Mouse (Mus musculus): ENCODE results near the gene Cwh43. TPM values are rescaled to one million over a fixed set of nuclear protein-coding genes. Genes with fewer than 3 reads are reported as not detected.
A peak's percentile ranks its signal among the peaks of the same experiment; 100 is the strongest.
"Not testable (repeated sequence)": the region's sequence is repeated elsewhere in the genome, so short reads cannot be mapped to it uniquely, and the experiment has no call there.

The Cwh43 gene
- total RNA-seq, 4 experiments from 2014 or later = not detected

GRCm38 (mm10) chr5:73480700-73481099 is 74.8 kb downstream of the Cwh43 start, which contains the start of gene Dcun1d4:
TSS of gene Dcun1d4 (plus strand) at chr5:73481000.
- no peak for DNase-seq (ENCODE audit: low spot score)

GRCm38 (mm10) chr5:73481401-73481800 is 75.5 kb downstream of the Cwh43 start:
- DNase-seq (ENCODE audit: low spot score) = no peak

DNA sequence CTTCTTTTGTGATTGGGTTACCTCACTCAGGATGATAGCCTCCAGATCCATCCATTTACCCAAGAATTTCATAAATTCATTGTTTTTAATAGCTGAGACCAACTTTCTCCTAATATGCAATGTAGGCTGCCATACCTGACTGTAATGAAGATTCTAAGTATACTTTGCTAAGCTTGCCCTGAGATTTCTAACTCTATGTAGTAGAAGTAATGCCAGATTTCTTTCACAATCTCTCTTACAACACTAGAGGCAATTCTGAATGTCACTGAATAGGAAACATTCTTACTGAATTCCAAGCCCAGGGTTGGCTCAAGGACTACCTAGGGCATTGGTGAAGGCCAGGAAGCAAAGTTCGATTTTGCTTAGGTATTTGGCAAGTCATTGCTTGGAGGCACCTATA is 76.5 kb downstream of the Cwh43 start:
- DNase-seq (ENCODE audit: low spot score) = not testable (repeated sequence)

- DNase-seq (ENCODE audit: low spot score) = no peak
Measured at GRCm38 (mm10) chr5:73484016-73484615, 78.2 kb downstream of the Cwh43 start.

DNA sequence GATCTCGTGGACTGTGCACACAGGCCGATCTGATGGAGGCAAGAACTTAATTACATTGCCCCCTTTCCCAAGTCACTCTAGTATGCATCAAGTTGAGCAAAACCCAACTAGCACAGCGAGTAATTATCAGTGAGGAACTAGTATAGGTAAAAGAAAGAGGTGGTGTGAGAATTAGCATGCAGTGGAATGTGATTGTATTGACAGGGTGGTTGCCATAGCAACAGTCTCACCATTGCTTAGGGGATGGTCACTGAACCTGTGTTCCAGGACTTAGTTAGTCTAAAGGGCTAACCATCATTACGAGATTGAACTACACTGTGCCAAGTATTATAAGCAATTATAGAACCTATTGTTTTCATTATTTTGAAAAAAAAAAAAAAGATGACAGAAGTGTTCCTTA is 80.6 kb downstream of the Cwh43 start:
- DNase-seq (ENCODE audit: low spot score) = no peak

DNA sequence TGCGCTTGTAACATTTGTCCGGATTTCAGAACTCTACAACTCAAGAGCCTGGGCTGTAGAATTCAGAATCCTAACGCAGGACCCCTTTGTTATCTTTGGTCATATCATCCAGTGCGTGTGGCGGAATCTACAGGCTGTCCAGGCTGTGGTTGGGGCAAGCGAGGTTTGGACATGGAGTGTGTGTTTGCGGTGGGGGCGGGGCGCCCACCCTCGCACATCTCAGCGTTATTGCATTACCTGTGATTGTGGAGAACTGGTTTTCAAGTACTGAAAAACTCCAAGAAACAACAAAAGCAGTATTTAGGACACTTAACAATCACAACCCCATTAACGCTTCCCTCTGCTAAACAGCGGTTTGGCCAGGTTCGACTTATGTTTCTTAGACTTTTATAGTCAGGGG is 84.0 kb downstream of the Cwh43 start:
- DNase-seq (ENCODE audit: low spot score) = no peak

DNA sequence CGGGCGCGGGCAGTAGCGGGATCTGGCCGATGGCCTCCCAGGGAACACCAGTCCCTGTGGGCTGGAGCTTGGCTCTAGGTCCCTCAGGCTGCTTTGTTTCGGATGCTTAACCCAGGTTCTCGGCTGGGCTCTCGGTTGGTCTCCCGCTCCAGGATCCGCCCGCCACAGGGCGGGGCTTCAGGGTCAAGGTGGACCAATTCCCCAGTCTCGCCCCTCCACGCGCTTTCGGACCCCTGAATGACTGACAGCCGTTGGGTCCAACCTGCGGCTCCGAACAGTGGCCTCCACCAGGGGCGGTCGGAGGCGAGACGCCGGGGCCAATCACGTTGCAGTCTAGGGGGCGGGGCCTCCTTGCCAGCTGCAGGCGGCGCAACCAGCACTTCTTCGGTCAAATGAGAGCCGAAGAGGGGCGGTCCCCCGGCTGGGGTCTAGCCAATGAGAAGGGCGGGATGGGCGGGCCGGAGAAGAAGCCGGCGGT is 84.8 kb downstream of the Cwh43 start:
- DNase-seq (ENCODE audit: low spot score) = peak; percentile 99

DNA sequence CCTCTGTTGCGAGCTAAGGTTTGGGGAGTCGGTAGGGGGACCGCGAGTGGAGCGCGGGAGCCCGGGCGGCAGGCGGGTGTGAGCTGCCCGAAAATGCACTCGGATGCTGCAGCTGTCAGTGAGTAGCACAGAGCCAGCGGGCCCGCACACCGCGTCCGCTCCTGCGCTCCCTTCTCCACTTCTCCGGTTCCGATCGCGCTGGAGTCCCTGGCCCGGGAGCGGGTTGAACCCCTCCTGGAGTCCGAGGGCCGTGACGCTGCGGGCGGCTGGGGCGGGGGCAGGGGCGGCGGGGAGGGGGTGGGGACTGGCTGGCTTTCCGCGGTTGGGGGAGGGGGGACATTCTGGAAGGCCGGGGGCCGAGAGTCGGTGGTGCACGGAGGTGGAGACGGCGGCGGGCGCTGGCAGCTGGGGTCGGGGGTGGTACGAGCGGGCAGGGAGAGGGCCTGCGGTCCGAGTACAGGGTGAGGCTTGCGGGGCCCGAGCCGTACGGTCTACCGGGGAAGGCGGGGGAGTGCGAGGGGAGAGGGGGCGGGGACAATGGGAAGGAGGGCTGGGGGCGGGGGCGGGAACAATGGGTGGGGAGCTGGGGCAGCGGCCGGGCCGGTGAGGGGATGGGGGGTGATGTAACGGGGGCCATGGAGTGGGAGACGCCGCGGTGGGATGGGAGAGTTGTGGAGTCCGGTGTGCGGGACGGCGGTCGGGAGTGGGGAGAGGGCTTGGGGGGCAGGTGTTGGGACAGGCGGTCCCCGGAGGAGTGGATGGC is 85.4 kb downstream of the Cwh43 start:
- DNase-seq (ENCODE audit: low spot score) = peak; percentile 10

- DNase-seq (ENCODE audit: low spot score) = peak; percentile 88
Measured at GRCm38 (mm10) chr5:73491837-73492720, 86.2 kb downstream of the Cwh43 start.

DNA sequence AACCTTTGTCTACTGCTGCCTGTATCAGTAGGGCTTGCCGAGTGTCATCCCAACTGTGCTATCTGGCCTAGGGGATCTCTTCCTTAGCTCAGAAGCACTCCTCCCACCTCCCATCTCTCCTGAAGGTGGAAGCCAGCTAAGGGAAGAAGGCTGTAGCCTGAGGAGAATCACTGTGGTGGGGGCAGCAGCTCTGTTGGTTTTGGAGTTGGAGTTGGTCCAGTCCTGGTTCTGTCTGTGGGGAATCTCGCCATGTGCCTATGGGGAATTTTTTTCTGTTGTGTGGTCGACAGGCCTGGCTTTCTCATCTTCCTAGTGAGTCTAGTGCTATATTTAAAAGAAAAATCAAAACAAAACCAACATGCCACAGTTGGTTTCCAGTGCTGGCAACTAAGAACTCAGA is 91.5 kb downstream of the Cwh43 start:
- DNase-seq (ENCODE audit: low spot score) = no peak

GRCm38 (mm10) chr5:73498559-73498958 is 92.7 kb downstream of the Cwh43 start:
- no peak for DNase-seq (ENCODE audit: low spot score)

DNA sequence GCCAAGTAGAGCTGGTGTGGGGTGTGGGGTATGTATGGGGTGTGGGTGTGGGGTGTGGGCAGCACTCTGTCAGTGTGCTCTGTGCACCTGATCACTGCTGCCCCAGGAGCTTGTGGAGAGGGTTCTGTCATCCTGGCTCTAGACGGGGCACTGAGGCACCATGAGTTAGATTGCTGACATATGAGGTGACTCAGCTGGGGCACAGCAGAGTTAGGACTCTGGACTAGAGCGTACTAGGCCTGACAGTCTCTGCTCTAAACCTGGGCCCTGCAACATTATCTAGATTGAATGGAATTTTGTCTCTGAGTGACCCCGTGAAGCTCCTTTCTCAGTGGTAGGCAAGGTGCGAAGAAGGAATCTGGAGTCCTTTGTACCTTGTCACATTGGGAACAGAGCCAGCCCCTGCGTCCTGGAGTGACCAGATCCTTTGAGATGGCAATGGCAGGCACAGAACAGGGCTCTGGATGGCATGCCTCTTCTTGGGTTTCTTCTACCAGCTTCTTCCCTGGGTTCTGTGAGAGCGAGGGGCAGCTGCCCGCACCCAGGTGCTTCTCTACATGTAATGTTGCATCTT is 95.1 kb downstream of the Cwh43 start:
- DNase-seq (ENCODE audit: low spot score) = no peak

DNA sequence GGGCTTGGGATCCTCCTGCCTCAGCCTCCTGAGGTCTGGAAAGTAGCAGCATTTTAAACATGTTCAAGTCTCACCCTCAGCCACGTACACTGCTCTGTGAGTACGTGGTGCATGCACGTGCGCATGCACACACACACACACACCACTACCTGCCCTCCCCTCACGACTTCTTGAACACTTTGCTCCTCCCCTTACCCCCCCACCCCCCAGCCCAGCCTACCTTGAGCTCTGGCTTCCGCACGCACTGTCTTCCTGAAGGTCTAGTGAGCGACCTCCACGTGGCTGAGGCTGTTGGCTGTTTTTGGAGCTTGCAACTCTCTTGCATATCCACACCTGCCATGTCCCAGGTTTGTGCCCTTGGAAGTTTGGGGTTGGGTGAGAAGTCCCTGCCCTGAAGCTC is 96.5 kb downstream of the Cwh43 start:
- no peak for DNase-seq (ENCODE audit: low spot score)

Other genes with a start within 250 kb of the Cwh43 start
- 10 to 100 TPM; 32.7 to 38.8 (median 35.1) TPM for gene Fryl, start 149.5 kb upstream of the Cwh43 start, total RNA-seq (2022)
- gene Ociad1, start 113.3 kb upstream of the Cwh43 start, total RNA-seq (2022) = 100 to 1,000 TPM; 233 to 264 (median 240) TPM
- 10 to 100 TPM; 10.4 to 20.9 (median 15.1) TPM for gene Ociad2, start 65.0 kb upstream of the Cwh43 start, total RNA-seq (2022)
- gene Dcun1d4, start 74.9 kb downstream of the Cwh43 start, total RNA-seq (2022) = 10 to 100 TPM; 14.0 to 18.6 (median 17.7) TPM
- under 1 TPM in 1 of 4 experiments, not detected in 3; 0.12 TPM for gene Lrrc66, start 226.5 kb downstream of the Cwh43 start, total RNA-seq (2022)
- gene Sgcb, start 241.7 kb downstream of the Cwh43 start, total RNA-seq (2022) = 100 to 1,000 TPM; 113 to 128 (median 122) TPM
- gene Spata18, start 245.3 kb downstream of the Cwh43 start, total RNA-seq (2022) = under 1 TPM; 0.22 to 0.37 (median 0.33) TPM

Measured in heart, adult 8-10 months (tissue).